Mouse (Mus musculus) E14TG2a.4 (cell line): ENCODE results near the gene Farsa.

Source experiments
- CTCF ChIP-seq: conservative IDR thresholded peaks from 2 replicates; pipeline ENCODE4 v1.5.1; 2014; ENCODE audit warnings: low read length
- POU5F1 ChIP-seq: IDR thresholded peaks from 2 replicates; pipeline ENCODE4 v1.6.1; 2014; ENCODE audit warnings: low read length, borderline replicate concordance

GRCm38 (mm10) chr8:84912391-84912790 is 55.6 kb downstream of the Farsa start:
- no peak for TF ChIP-seq CTCF
- no peak for TF ChIP-seq POU5F1
